Mouse (Mus musculus) adrenal gland, postnatal 4 days (tissue): Measurements from ENCODE around the gene Pithd1. TPM values are rescaled to one million over a fixed set of nuclear protein-coding genes. Genes with fewer than 3 reads are reported as not detected.

Experiments used
- DNase-seq, 2 experiments: peaks; one replicate each; pipeline ENCODE4 v3.0.0; 2021 to 2022; ENCODE audit warnings: low spot score in 2 of 2, mixed read lengths in 2 of 2
- total RNA-seq, 2 experiments: library from RNA; stranded (reverse); gene quantifications; 2 replicates each; pipeline ENCODE4 v1.2.3; 2021

The Pithd1 gene
- total RNA-seq, 2 experiments from 2014 or later: 35.2 to 39.2 TPM

- DNase-seq: no peak
These were observed 52.2 kb downstream of the Pithd1 start for GRCm38 (mm10) chr4:135934708-135935500.

GRCm38 (mm10) chr4:135931832-135932231 is 55.2 kb downstream of the Pithd1 start:
- DNase-seq: no peak

GRCm38 (mm10) chr4:135930239-135930638 is 56.8 kb downstream of the Pithd1 start:
- DNase-seq: no peak

- no peak for DNase-seq
These were observed 57.2 kb downstream of the Pithd1 start for GRCm38 (mm10) chr4:135929828-135930227.

GRCm38 (mm10) chr4:135929405-135929804 is 57.7 kb downstream of the Pithd1 start:
- no peak for DNase-seq

- no peak for DNase-seq
These were observed 58.7 kb downstream of the Pithd1 start for GRCm38 (mm10) chr4:135928376-135928775.

GRCm38 (mm10) chr4:135926861-135927260 is 60.2 kb downstream of the Pithd1 start:
- no peak for DNase-seq

GRCm38 (mm10) chr4:135926195-135926808 is 60.8 kb downstream of the Pithd1 start:
- DNase-seq: no peak

Other genes starting within 250 kb of the Pithd1 start
- 1 to 10 TPM; 3.5 to 9.2 TPM for gene Myom3, start 227.5 kb downstream of the Pithd1 start, total RNA-seq
- gene Srsf10, start 131.5 kb downstream of the Pithd1 start, total RNA-seq: 100 to 1,000 TPM; 145 to 183 TPM
- 100 to 1,000 TPM; 152 to 159 TPM for gene Pnrc2, start 113.4 kb downstream of the Pithd1 start, total RNA-seq
- gene Cnr2, start 91.9 kb downstream of the Pithd1 start, total RNA-seq: 1 to 10 TPM; 3.8 to 4.1 TPM
- gene Fuca1, start 66.5 kb downstream of the Pithd1 start, total RNA-seq: 10 to 100 TPM; 88.2 to 99.0 TPM
- 10 to 100 TPM; 48.9 to 65.6 TPM for gene Hmgcl, start 40.8 kb downstream of the Pithd1 start, total RNA-seq
- 10 to 100 TPM; 17.7 to 24.6 TPM for gene Gale, start 23.5 kb downstream of the Pithd1 start, total RNA-seq
- 10 to 100 TPM; 64.7 to 65.4 TPM for gene Lypla2, start 14.6 kb downstream of the Pithd1 start, total RNA-seq
- 10 to 100 TPM; 50.6 to 50.7 TPM for gene Eloa, start 34.5 kb upstream of the Pithd1 start, total RNA-seq
- gene Rpl11, start 66.2 kb upstream of the Pithd1 start, total RNA-seq: 100 to 1,000 TPM; 700 to 707 TPM
- gene Id3, start 156.2 kb upstream of the Pithd1 start, total RNA-seq: 10 to 100 TPM; 97.4 to 99.5 TPM
- 10 to 100 TPM; 15.0 to 23.0 TPM for gene E2f2, start 185.1 kb upstream of the Pithd1 start, total RNA-seq
- 1 to 10 TPM; 6.0 to 6.1 TPM for gene Asap3, start 219.1 kb upstream of the Pithd1 start, total RNA-seq